Mouse (Mus musculus) layer of hippocampus, adult 8-10 months (tissue): ENCODE measurements around the gene Ptcd3. TPM values are rescaled to one million over a fixed set of nuclear protein-coding genes. Genes with fewer than 3 reads are reported as not detected.
"Not testable (repeated sequence)": the region's sequence is repeated elsewhere in the genome, so short reads cannot be mapped to it uniquely, and the experiment has no call there.

Experiments used
- DNase-seq, 2 experiments: peaks; one replicate each; pipeline ENCODE4 v3.0.0; 2022; ENCODE audit warnings: low spot score in 2 of 2
- total RNA-seq, 4 experiments: library from RNA; stranded (reverse); gene quantifications; 2 replicates each; pipeline ENCODE4 v1.2.4; 2022

Gene Ptcd3
- 10 to 100 TPM; 68.3 to 81.5 (median 73.6) TPM for total RNA-seq

DNA sequence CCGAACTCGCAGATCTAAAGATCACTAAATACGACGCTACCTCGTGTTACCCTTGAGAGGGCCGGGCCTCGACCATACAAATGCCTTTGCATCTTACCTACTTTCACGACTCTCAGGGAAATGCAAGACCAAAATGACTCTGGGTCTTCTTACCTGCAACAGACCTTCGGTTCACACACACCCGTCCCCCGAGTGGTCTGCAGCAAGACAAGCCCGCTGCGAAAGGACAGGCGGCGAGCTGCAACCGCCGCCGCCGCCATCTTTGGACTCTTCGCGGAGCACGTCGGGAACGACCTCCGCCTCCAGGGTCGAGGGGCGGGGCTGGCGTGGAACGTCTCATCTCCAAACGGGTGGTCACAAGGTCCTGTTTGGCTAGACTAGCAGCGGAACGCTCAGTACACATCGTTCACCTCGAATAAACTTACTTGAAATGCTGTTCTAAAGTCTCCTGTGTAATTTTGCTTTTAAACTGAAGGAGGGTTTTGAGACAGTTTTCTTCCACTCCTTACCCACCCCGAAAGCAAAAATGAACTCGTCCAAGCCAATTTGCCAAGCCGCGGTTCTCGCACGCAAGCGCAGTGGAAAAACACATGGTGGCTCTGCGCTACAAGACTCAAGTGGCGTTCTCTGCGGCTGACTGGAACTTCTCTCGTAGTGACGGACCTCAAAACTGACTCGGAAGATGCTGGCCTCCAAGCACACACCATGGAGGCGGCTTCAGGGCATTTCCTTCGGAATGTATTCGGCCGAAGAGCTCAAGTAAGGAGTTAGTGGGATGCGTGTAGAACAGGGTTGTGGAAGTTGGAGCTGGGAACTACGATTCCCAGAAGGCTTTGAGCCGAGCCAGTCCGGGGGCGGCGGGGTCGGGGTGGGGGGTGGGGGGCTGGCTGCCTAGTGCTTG, at the start of gene Ptcd3, which contains the start of gene Polr1a:
Ptcd3 (minus strand) TSS at position 270 of the 901 bp plus-strand sequence.
Polr1a (plus strand) TSS at position 573 of the 901 bp plus-strand sequence.
- peak; percentile 87 to 90 for DNase-seq

- no peak for DNase-seq
Measured at GRCm38 (mm10) chr6:71951192-71951591, 42.6 kb upstream of the Ptcd3 start.

DNA sequence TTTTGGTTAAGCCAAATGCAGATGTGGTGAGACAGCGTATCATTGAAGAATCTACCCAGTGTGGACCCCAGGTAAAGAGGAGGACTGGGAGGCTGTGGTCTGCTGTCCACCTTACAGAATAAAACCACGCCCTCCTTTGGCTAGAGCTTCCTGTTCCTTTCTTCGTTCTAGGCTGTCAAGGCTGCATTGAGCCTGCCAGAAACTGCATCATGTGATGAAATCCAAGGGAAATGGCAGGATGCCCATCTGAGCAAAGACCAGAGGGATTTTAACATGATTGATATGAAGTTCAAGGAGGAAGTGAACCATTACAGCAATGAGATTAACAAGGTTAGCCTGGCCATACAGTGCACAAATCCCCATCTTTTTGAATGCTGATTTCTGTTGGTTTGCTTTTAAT, 42.0 kb upstream of the Ptcd3 start:
- no peak for DNase-seq

- no peak for DNase-seq
Measured at GRCm38 (mm10) chr6:71949721-71950120, 41.2 kb upstream of the Ptcd3 start.

GRCm38 (mm10) chr6:71946121-71946520, 37.6 kb upstream of the Ptcd3 start:
- no peak for DNase-seq

DNA sequence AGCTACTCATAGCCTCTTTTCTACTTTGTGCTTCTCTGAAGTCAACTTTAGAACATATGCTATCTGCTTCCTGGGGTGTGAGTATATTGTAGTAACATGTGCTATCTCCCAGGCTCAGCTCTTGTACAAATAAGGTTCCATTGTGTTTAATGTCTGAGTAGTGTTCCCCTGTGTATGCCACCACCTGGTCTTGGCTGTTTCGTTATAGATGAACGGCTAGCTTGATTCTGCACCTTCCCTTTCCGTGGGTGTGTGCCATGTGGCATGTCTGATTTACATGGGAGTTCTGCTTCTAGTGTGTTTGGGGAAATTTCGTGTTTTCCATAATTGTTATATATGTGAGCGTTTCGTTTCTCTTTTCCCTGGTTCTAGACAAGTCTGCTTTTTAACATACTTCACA, 36.6 kb upstream of the Ptcd3 start:
- DNase-seq, result peak; percentile 24

GRCm38 (mm10) chr6:71940912-71941311, 32.4 kb upstream of the Ptcd3 start:
- DNase-seq, result no peak

GRCm38 (mm10) chr6:71935737-71936136, 27.2 kb upstream of the Ptcd3 start:
- no peak for DNase-seq

DNA sequence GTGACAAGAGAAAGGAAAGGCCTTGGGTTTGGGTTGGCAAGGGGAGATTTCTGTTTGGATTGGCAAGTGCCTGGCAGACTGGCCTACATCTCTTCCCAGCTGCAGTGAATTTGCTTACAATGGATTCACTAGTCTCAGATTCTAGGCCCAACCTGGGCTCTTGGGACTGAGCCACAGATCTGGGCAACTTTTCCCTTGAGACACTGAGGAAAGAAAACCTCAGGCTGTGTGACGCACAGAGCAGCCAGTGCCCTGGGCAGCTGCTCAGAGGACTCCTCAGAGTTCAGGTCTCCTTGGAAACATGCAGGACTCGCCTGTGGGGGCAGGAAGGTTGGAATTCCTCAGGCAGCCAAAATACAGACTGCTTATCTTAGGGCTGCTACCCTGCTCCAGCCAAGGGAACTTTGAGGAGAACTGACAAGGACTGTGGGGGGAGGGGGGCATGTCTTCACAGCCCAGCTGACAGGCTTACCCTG, 25.6 kb upstream of the Ptcd3 start:
- DNase-seq, result no peak

DNA sequence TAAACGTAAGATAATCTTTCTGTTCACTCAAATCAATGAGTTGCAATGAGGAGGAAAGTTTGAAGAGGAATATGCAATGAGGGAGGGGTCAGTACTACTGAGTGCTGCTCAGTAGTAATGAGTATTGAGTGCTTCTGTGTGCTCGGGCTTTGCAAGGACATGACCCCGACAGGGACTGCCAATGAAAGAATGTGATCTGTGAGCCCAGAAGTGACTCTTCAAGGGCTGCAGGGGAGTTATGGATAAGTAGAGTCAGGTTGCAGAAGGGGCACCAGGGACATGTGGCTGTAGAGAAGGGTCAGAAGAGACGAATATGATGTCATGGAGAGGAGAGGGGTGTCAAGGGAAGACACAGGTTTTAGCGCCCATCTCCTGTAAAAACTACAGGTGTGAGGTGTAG, 23.8 kb upstream of the Ptcd3 start:
- no peak for DNase-seq

- no peak for DNase-seq
Measured at GRCm38 (mm10) chr6:71930830-71931437, 22.4 kb upstream of the Ptcd3 start.

- no peak for DNase-seq
Measured at GRCm38 (mm10) chr6:71930053-71930452, 21.5 kb upstream of the Ptcd3 start.

- peak in 1 of 2 experiments; percentile 55 for DNase-seq
Measured at GRCm38 (mm10) chr6:71927911-71928310, 19.4 kb upstream of the Ptcd3 start.

DNA sequence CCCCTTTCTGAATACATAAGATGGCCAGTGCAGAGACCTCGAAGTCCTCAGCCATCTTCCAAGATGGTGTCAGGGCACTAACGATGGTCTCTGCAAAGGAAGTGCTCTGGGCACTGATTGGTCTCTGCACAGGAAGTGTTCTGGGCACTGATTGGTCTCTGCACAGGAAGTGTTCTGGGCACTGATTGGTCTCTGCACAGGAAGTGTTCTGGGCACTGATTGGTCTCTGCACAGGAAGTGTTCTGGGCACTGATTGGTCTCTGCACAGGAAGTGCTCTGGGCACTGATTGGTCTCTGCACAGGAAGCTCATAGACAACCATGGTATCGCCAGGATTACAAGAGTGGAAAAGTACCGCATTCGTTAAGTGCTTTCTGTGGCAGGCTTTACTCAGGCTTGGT, 16.7 kb upstream of the Ptcd3 start:
- not testable (repeated sequence) for DNase-seq

- no peak for DNase-seq
Measured at GRCm38 (mm10) chr6:71920752-71921151, 12.2 kb upstream of the Ptcd3 start.

DNA sequence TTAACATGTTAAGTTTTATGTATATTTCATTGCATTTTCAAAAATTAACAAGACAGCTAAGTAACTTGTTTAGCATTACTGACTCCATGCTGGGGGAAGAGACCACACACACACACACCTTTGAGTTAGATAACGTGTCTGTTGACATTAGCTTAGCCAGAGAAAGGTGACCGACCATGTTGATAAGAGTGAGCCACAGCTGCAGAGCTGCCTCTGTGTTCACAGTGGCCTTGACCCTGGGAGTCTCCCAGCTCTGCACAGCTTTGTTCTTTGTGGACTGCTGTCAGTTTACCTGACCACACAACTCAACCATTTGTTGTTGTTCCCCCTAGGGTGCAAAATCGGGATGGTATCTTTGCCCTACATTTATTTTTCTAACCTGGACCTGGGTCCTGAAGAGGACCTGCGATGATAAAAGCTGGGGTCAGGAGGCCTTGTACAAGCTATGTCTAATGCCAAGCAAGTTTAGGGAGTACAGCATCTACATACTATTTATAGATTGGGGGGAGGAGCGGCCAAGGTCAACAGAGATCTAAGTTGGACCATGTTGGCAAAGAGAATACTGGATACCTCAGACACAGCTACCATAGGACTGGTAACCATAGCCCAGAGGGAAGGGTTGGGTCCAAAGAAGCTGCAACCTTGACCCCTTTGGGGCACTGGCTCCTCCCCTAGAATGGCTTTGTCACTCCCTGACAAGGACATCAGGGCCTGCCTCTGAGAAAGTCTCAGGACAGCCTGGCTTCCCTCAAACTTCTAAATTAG, 3.3 kb upstream of the Ptcd3 start:
- DNase-seq, result no peak

GRCm38 (mm10) chr6:71909840-71910239, 1.3 kb upstream of the Ptcd3 start:
- DNase-seq, result no peak

DNA sequence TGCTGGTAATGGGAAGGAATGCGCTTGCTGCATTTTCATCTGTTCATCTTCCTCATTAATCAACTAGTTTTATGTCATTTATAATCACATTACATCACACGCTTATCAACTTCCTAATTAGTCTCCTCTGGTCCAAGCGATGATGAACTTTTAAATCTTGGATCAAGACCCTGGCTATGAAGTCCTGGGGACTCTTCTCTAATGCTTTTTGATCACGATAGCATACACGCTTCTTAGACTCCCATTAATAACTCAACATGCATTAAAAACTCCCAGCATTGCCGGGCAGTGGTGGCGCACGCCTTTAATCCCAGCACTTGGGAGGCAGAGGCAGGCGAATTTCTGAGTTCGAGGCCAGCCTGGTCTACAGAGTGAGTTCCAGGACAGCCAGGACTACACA, 834 bp upstream of the Ptcd3 start:
- no peak for DNase-seq

DNA sequence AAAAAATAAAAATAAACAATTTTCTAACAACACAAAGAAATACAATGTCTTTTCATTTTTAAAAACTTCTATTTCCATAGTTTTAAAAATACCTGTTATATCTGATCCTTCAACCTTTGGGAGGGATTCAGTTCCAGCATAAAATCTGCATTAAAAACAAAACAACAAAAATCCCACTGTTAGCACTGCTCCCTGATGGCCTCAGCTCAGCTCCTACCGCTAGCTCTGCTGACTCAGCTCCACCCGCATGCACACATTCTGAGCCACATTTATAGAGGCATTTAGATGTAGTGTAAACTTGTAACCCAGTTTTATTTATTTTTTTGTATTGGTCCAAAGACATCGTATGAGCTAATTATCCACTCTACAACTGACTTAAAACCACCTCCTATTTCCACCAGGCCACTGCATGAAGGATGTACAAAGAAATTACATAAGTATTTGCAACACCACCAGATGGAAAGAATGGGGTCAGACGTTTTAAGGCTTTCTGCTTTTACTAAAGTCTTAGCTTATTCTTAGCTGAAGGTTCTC, 781 bp downstream of the Ptcd3 start:
- no peak for DNase-seq

DNA sequence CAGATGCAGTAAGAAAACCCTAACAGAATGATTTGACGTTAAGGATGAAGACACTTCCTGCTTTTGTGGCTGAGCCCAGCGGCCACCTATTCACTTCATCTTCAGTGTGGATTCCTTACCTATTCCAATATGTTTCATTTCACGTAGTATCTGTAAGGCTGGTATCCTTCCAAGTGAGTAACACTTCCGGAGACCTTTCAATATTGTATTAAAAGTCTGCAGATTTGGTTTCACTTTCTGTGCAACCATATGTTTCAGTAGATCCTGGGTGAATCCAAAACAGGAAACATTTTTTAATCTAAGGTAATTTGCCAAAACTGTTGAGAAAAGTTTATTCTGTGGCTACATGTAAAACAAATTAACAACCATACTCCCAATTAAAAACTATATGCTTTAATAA, 15.3 kb downstream of the Ptcd3 start:
- no peak for DNase-seq

- DNase-seq, result no peak
Measured at GRCm38 (mm10) chr6:71877965-71878760, 30.4 kb downstream of the Ptcd3 start.
